Mouse (Mus musculus): ENCODE data around the gene Tanc2. TPM values are rescaled to one million over a fixed set of nuclear protein-coding genes. Genes with fewer than 3 reads are reported as not detected.

Tanc2 gene
- total RNA-seq, 1 experiment from 2014 or later, result 3.3 TPM

GRCm38 (mm10) chr11:105602177-105602576, 12.4 kb downstream of the Tanc2 start:
- ATAC-seq (ENCODE audit: extremely low read depth, insufficient number of reproducible peaks, low FRiP score, poor library complexity, severe bottlenecking), result no peak

- ATAC-seq (ENCODE audit: extremely low read depth, insufficient number of reproducible peaks, low FRiP score, poor library complexity, severe bottlenecking), result no peak
Observed at GRCm38 (mm10) chr11:105626201-105626600, 36.4 kb downstream of the Tanc2 start.

DNA sequence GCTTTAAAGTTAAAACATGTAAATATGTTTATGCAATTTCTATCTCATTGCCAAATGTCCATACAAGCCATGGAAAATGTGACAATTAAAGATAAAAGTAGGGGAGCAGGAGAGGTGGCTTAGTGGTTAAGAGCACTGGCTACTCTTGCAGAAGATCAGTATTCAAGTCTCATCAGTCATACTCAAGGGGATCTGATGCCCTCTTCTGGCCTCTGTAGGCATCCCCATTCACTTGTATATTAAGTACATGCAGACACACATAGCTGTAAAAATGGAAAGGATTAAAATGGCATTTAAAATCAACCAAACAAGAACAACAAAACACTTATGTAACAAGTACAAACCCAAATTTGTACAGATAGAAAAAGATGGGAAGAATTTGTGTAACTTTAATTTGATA, 54.2 kb downstream of the Tanc2 start:
- ATAC-seq (ENCODE audit: extremely low read depth, insufficient number of reproducible peaks, low FRiP score, poor library complexity, severe bottlenecking), result no peak

DNA sequence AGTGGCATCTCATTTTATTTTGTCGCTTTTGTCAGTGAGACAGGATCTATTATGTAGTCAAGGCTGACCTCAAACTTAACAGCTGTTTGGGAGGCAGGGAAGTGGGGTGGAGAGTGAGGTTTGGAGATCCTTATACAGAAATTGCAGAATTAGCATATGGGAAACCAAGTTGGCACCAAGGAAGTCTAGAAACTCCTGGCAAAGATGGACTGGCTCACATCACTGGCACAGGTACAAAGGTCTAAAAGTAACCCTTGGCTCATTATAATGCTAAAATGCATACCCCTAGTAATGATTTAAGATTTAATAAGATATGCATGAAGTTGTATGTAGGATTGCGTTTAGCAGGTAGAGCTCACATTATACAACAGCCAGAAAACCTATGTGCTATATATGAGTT, 58.2 kb downstream of the Tanc2 start:
- no peak for ATAC-seq (ENCODE audit: extremely low read depth, insufficient number of reproducible peaks, low FRiP score, poor library complexity, severe bottlenecking)

GRCm38 (mm10) chr11:105654616-105655015, 64.8 kb downstream of the Tanc2 start:
- ATAC-seq (ENCODE audit: extremely low read depth, insufficient number of reproducible peaks, low FRiP score, poor library complexity, severe bottlenecking), result no peak

GRCm38 (mm10) chr11:105655335-105655734, 65.5 kb downstream of the Tanc2 start:
- no peak for ATAC-seq (ENCODE audit: extremely low read depth, insufficient number of reproducible peaks, low FRiP score, poor library complexity, severe bottlenecking)

DNA sequence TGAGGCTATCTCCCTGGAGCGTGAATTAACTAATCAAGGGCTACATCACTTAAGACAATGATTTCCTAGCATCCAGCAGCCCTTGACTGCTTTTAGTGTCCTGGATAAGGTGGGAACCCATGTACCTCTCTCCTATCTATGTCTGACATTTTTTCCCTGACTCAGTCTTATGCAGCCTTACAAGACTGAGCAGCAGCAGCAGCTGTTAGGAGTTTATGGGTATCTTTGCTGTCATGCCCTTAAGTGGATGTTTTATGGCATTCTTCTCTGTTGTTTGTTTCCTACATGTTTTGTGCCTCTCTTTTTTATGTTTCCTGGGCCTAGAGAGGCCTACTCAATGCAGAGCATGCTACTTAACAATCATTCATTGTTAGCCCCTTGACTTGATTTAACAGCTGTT, 78.1 kb downstream of the Tanc2 start:
- no peak for ATAC-seq (ENCODE audit: extremely low read depth, insufficient number of reproducible peaks, low FRiP score, poor library complexity, severe bottlenecking)

- no peak for ATAC-seq (ENCODE audit: extremely low read depth, insufficient number of reproducible peaks, low FRiP score, poor library complexity, severe bottlenecking)
Observed at GRCm38 (mm10) chr11:105678996-105679395, 89.2 kb downstream of the Tanc2 start.

GRCm38 (mm10) chr11:105684747-105685146, 95.0 kb downstream of the Tanc2 start:
- ATAC-seq (ENCODE audit: extremely low read depth, insufficient number of reproducible peaks, low FRiP score, poor library complexity, severe bottlenecking), result no peak

DNA sequence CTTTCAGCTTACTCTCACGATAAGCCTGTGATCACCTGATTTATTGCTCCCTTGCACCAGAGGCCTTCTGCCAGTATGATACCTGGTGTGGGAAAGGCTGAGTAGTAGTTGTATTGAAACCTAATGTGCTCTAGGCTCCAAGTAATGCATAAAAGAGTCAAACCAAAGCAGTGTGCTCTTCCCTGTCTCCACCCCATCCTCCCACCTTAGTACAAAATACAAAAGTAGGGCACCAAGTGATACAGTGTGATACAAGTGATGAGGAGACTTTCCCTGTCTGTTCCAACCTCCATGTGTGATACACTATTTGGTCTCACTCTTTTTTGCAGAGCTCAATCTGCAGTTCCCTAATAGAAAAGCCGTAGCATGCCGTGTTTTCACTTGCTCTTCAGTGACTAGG, 110.7 kb downstream of the Tanc2 start:
- ATAC-seq (ENCODE audit: extremely low read depth, insufficient number of reproducible peaks, low FRiP score, poor library complexity, severe bottlenecking), result no peak

- no peak for ATAC-seq (ENCODE audit: extremely low read depth, insufficient number of reproducible peaks, low FRiP score, poor library complexity, severe bottlenecking)
Observed at GRCm38 (mm10) chr11:105719660-105720059, 129.9 kb downstream of the Tanc2 start.

DNA sequence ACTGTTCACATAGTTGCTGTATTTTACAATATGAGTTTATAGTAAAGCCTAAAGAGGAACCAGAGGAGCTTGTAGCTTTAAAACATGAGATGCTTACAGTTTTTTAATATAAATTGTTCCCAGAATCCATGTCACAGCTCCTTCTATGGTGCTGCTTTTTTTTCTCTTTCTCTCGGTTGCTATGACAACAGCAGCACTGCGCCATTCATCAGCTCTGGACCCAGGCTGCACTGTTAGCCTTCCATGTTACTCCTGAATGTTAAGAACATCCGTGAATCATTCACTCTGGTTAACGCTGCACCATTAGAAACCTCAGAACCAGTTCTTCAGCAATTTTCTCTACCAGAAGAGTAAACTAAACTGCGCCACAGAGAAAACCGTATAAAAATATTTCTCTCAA, 141.8 kb downstream of the Tanc2 start:
- no peak for ATAC-seq (ENCODE audit: extremely low read depth, insufficient number of reproducible peaks, low FRiP score, poor library complexity, severe bottlenecking)

- ATAC-seq (ENCODE audit: extremely low read depth, insufficient number of reproducible peaks, low FRiP score, poor library complexity, severe bottlenecking), result no peak
Observed at GRCm38 (mm10) chr11:105731989-105732531, 142.3 kb downstream of the Tanc2 start.

- ATAC-seq (ENCODE audit: extremely low read depth, insufficient number of reproducible peaks, low FRiP score, poor library complexity, severe bottlenecking), result no peak
Observed at GRCm38 (mm10) chr11:105743171-105743570, 153.4 kb downstream of the Tanc2 start.

DNA sequence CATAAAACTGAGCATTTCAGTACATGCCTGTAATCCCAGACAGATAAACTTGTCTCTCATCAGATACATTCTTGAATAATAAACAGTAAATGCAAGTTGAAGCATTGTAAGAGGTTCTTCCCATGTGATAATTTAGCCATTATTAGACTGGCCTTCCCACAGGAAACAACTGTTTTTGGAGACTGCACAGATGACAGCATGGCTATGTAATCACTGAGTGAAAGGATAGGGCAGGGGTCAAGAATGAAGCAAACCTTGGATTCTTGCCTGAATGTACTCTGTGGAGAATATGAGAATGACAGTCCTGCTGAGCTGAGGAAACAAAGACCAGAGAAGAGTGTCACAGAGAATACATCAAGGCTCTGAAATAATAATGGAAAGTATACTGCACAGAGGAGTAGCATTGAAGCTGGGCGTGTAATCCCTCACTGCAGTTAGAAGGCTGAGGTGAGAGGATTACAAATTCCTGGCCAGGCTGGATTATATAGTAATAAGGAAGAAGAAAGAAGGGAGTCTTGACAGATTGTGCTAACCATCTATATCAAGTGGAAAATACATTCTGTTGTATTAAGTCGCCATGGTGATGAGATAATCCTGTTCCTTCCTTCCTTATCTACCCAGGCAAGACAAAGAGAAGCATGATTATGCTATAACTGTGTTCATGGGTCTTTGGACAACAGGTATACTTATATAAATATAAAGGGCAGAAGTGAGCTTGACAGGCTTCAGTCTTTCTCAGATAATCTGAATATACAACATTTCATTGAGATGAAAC, 159.7 kb downstream of the Tanc2 start:
- no peak for ATAC-seq (ENCODE audit: extremely low read depth, insufficient number of reproducible peaks, low FRiP score, poor library complexity, severe bottlenecking)

- no peak for ATAC-seq (ENCODE audit: extremely low read depth, insufficient number of reproducible peaks, low FRiP score, poor library complexity, severe bottlenecking)
Observed at GRCm38 (mm10) chr11:105758561-105759203, 168.9 kb downstream of the Tanc2 start.

GRCm38 (mm10) chr11:105759413-105759812, 169.6 kb downstream of the Tanc2 start:
- ATAC-seq (ENCODE audit: extremely low read depth, insufficient number of reproducible peaks, low FRiP score, poor library complexity, severe bottlenecking), result no peak

GRCm38 (mm10) chr11:105760346-105760745, 170.6 kb downstream of the Tanc2 start:
- no peak for ATAC-seq (ENCODE audit: extremely low read depth, insufficient number of reproducible peaks, low FRiP score, poor library complexity, severe bottlenecking)

DNA sequence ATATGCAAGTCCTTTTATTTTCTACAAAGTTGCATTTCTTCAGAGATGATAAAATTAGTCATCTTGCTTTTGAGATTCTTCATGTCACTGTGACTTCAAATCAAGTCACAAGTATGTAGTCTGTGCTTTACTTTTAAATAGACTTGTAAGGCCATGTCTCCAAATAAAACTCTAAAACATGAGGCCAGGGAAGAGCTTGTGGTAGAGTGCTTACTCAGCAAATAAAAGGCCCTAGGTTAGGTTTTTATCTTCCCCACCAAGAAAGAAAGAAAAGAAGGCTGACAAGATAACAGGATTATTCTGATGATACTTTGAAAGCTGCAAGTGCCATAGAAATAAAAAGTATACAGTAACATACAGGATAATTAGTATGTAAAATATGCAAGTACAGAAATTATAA, 188.0 kb downstream of the Tanc2 start:
- no peak for ATAC-seq (ENCODE audit: extremely low read depth, insufficient number of reproducible peaks, low FRiP score, poor library complexity, severe bottlenecking)

DNA sequence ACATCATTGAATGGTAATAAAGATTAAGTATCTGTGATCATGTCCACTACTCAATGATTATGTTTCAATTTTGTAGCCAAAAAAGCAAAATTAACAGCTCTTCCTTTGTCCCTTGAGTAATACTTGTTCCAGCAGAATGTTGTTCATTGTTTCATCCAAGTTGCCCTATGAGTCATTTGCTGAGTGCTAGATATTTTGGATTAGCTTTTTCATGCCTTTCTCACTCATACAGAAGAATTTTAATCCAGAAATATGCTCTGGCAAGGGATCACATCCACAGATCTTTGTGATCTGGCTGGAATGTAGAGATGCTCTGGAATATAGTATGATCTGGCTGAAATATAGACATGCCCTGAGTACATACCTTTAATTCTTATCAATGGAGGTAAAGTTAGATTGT, 202.7 kb downstream of the Tanc2 start:
- no peak for ATAC-seq (ENCODE audit: extremely low read depth, insufficient number of reproducible peaks, low FRiP score, poor library complexity, severe bottlenecking)
